Mouse (Mus musculus) ES-E14 (cell line): ENCODE data around the gene L3mbtl1.

Experiments
- CHD2 ChIP-seq: IDR thresholded peaks from 2 replicates; pipeline ENCODE4 v1.6.1; 2014; ENCODE audit warnings: mild to moderate bottlenecking, low read depth, low read length, inconsistent platforms
- HCFC1 ChIP-seq: IDR thresholded peaks from 2 replicates; pipeline ENCODE4 v1.6.1; 2012; ENCODE audit warnings: low read length, inconsistent platforms, borderline replicate concordance; ENCODE audit not compliant: insufficient read depth
- MAFK ChIP-seq: IDR thresholded peaks from 2 replicates; pipeline ENCODE4 v1.6.1; 2014; ENCODE audit warnings: mild to moderate bottlenecking, low read depth, low read length, inconsistent platforms; ENCODE audit not compliant: insufficient read depth
- ZNF384 ChIP-seq: IDR thresholded peaks from 2 replicates; pipeline ENCODE4 v1.6.1; 2012; ENCODE audit warnings: low read depth, low read length, inconsistent platforms

- TF ChIP-seq ZNF384 (no peak), MAFK (no peak), HCFC1 (no peak), CHD2 (no peak)
These were observed 29.9 kb downstream of the L3mbtl1 start for GRCm38 (mm10) chr2:162973206-162973605.
